Mouse (Mus musculus): ENCODE measurements around the gene Aptx. TPM values are rescaled to one million over a fixed set of nuclear protein-coding genes. Genes with fewer than 3 reads are reported as not detected.

Aptx gene
- 48.0 and 50.8 TPM in 2 replicates for polyA plus RNA-seq (2016; fragmentation: Nextera tagmentation; extraction: Ambion mirVana)

GRCm38 (mm10) chr4:40702797-40703709 lies at the start of gene Aptx:
Aptx (minus strand) TSS chr4:40703194.
- under 1% methylated on average over 42 of the region's 42 CpGs for WGBS
- H3K9ac ChIP-seq (replicated peaks): peak within 1 kb of the TSS; percentile 69
- H3K36me3 ChIP-seq: no peaks in the 10 kb centered on the region
- H3K4me1 ChIP-seq: peaks cover 25% of the 10 kb centered on the region
- H3K9me3 ChIP-seq: no peaks in the 10 kb centered on the region
- H3K27ac ChIP-seq (replicated peaks): peak within 1 kb of the TSS; percentile 92
- no peaks in the 10 kb centered on the region for H3K27me3 ChIP-seq
- H3K4me2 ChIP-seq (replicated peaks): peak within 1 kb of the TSS; percentile 75
- H3K4me3 ChIP-seq: peak within 1 kb of the TSS; percentile 70
- ATAC-seq (ENCODE audit: low FRiP score, low read depth): peak; percentile 93

- no peaks in the 10 kb centered on the region for H3K9me3 ChIP-seq
- H3K27ac ChIP-seq (replicated peaks): no peak overlapping the region
- 91% methylated on average over 1 of the region's 1 CpGs for WGBS
- no peak overlapping the region for H3K9ac ChIP-seq (replicated peaks)
- H3K36me3 ChIP-seq: peaks cover 87% of the 10 kb centered on the region
- H3K27me3 ChIP-seq: no peaks in the 10 kb centered on the region
- H3K4me1 ChIP-seq: no peaks in the 10 kb centered on the region
- ATAC-seq (ENCODE audit: low FRiP score, low read depth): no peak
- no peak overlapping the region for H3K4me2 ChIP-seq (replicated peaks)
- H3K4me3 ChIP-seq: no peak overlapping the region
Measured at GRCm38 (mm10) chr4:40735351-40735750, 32.4 kb upstream of the Aptx start.

GRCm38 (mm10) chr4:40731262-40731661 lies 28.3 kb upstream of the Aptx start:
- Histone ChIP-seq H3K27ac (replicated peaks) (no peak overlapping the region), H3K4me2 (replicated peaks) (no peak overlapping the region), H3K27me3 (no peaks in the 10 kb centered on the region), H3K4me3 (no peak overlapping the region), H3K36me3 (peaks cover 84% of the 10 kb centered on the region), H3K9ac (replicated peaks) (no peak overlapping the region), H3K9me3 (no peaks in the 10 kb centered on the region), H3K4me1 (0 out of 2 replicates have a peak, but pooled peaks cover 3% of the 10 kb centered on the region)
- no peak for ATAC-seq (ENCODE audit: low FRiP score, low read depth)

- H3K4me1 ChIP-seq: peaks cover 29% of the 10 kb centered on the region
- peaks cover 64% of the 10 kb centered on the region for H3K36me3 ChIP-seq
- WGBS: 78% methylated on average over 1 of the region's 1 CpGs
- no peaks in the 10 kb centered on the region for H3K9me3 ChIP-seq
- no peak overlapping the region for H3K4me3 ChIP-seq
- H3K4me2 ChIP-seq (replicated peaks): no peak overlapping the region
- no peak overlapping the region for H3K27ac ChIP-seq (replicated peaks)
- no peaks in the 10 kb centered on the region for H3K27me3 ChIP-seq
- ATAC-seq (ENCODE audit: low FRiP score, low read depth): no peak
- no peak overlapping the region for H3K9ac ChIP-seq (replicated peaks)
Measured at GRCm38 (mm10) chr4:40727247-40727646, 24.3 kb upstream of the Aptx start.

GRCm38 (mm10) chr4:40725554-40725953 lies 22.6 kb upstream of the Aptx start:
- ATAC-seq (ENCODE audit: low FRiP score, low read depth): no peak
- Histone ChIP-seq H3K9ac (replicated peaks) (no peak overlapping the region), H3K4me3 (no peak overlapping the region), H3K36me3 (peaks cover 47% of the 10 kb centered on the region), H3K27me3 (no peaks in the 10 kb centered on the region), H3K4me1 (peaks cover 37% of the 10 kb centered on the region), H3K9me3 (no peaks in the 10 kb centered on the region), H3K27ac (replicated peaks) (no peak overlapping the region), H3K4me2 (replicated peaks) (peak overlapping the region; percentile 77; the same call in 1 of the 2 replicates)

- H3K27ac ChIP-seq (replicated peaks): no peak overlapping the region
- H3K9me3 ChIP-seq: no peaks in the 10 kb centered on the region
- H3K4me2 ChIP-seq (replicated peaks): peak overlapping the region; percentile 77
- ATAC-seq (ENCODE audit: low FRiP score, low read depth): no peak
- H3K27me3 ChIP-seq: no peaks in the 10 kb centered on the region
- H3K4me3 ChIP-seq: peak overlapping the region; percentile 85
- peaks cover 43% of the 10 kb centered on the region for H3K36me3 ChIP-seq
- H3K9ac ChIP-seq (replicated peaks): no peak overlapping the region
- peaks cover 37% of the 10 kb centered on the region for H3K4me1 ChIP-seq
- WGBS: 90% methylated on average over 7 of the region's 7 CpGs
Measured at GRCm38 (mm10) chr4:40725141-40725540, 22.1 kb upstream of the Aptx start.

- H3K27ac ChIP-seq (replicated peaks): peak overlapping the region; percentile 100
- peak; percentile 94 for ATAC-seq (ENCODE audit: low FRiP score, low read depth)
- no peaks in the 10 kb centered on the region for H3K9me3 ChIP-seq
- H3K27me3 ChIP-seq: no peaks in the 10 kb centered on the region
- H3K4me1 ChIP-seq: peaks cover 37% of the 10 kb centered on the region
- H3K4me3 ChIP-seq: peak overlapping the region; percentile 85
- WGBS: 1% methylated on average over 44 of the region's 62 CpGs
- H3K9ac ChIP-seq (replicated peaks): peak overlapping the region; percentile 96
- peak overlapping the region; percentile 77 for H3K4me2 ChIP-seq (replicated peaks)
- peaks cover 24% of the 10 kb centered on the region for H3K36me3 ChIP-seq
Measured at GRCm38 (mm10) chr4:40722687-40723460, 19.9 kb upstream of the Aptx start.

- Histone ChIP-seq H3K27ac (replicated peaks) (peak within 1 kb of the TSS; percentile 100), H3K36me3 (peaks cover 17% of the 10 kb centered on the region), H3K4me2 (replicated peaks) (peak within 1 kb of the TSS; percentile 77), H3K4me3 (peak within 1 kb of the TSS; percentile 85), H3K27me3 (no peaks in the 10 kb centered on the region), H3K9me3 (no peaks in the 10 kb centered on the region), H3K4me1 (peaks cover 37% of the 10 kb centered on the region), H3K9ac (replicated peaks) (peak within 1 kb of the TSS; percentile 96)
- under 1% methylated on average over 53 of the region's 54 CpGs for WGBS
- ATAC-seq (ENCODE audit: low FRiP score, low read depth): peak; percentile 90
Measured at GRCm38 (mm10) chr4:40722011-40722666, 19.1 kb upstream of the Aptx start, which contains the start of gene Dnaja1. Dnaja1 (plus strand) TSS chr4:40722150.

GRCm38 (mm10) chr4:40720910-40721309 lies 17.9 kb upstream of the Aptx start:
- Histone ChIP-seq H3K4me1 (peaks cover 30% of the 10 kb centered on the region), H3K27ac (replicated peaks) (no peak overlapping the region; the same call in 1 of the 2 replicates), H3K9ac (replicated peaks) (no peak overlapping the region; the same call in 1 of the 2 replicates), H3K4me3 (no peak overlapping the region), H3K27me3 (no peaks in the 10 kb centered on the region), H3K4me2 (replicated peaks) (no peak overlapping the region), H3K36me3 (peaks cover 9% of the 10 kb centered on the region), H3K9me3 (no peaks in the 10 kb centered on the region)
- no peak for ATAC-seq (ENCODE audit: low FRiP score, low read depth)
- 98% methylated on average over 8 of the region's 8 CpGs for WGBS

GRCm38 (mm10) chr4:40717141-40717540 lies 14.1 kb upstream of the Aptx start:
- H3K9ac ChIP-seq (replicated peaks): no peak overlapping the region
- no peaks in the 10 kb centered on the region for H3K36me3 ChIP-seq
- WGBS: 96% methylated on average over 3 of the region's 3 CpGs
- H3K9me3 ChIP-seq: no peaks in the 10 kb centered on the region
- H3K4me1 ChIP-seq: peaks cover 8% of the 10 kb centered on the region
- H3K27me3 ChIP-seq: no peaks in the 10 kb centered on the region
- no peak overlapping the region for H3K27ac ChIP-seq (replicated peaks)
- H3K4me2 ChIP-seq (replicated peaks): no peak overlapping the region
- H3K4me3 ChIP-seq: no peak overlapping the region
- ATAC-seq (ENCODE audit: low FRiP score, low read depth): no peak

GRCm38 (mm10) chr4:40703710-40704275 lies 799 bp upstream of the Aptx start:
- no peaks in the 10 kb centered on the region for H3K36me3 ChIP-seq
- no peak for ATAC-seq (ENCODE audit: low FRiP score, low read depth)
- peak overlapping the region; percentile 69 for H3K9ac ChIP-seq (replicated peaks)
- H3K4me2 ChIP-seq (replicated peaks): peak overlapping the region; percentile 75
- H3K4me3 ChIP-seq: peak overlapping the region; percentile 70
- peak overlapping the region; percentile 92 for H3K27ac ChIP-seq (replicated peaks)
- WGBS: 29% methylated on average over 9 of the region's 9 CpGs
- no peaks in the 10 kb centered on the region for H3K27me3 ChIP-seq
- H3K9me3 ChIP-seq: no peaks in the 10 kb centered on the region
- H3K4me1 ChIP-seq: peaks cover 25% of the 10 kb centered on the region
